Mouse (Mus musculus): ENCODE measurements around the gene Ramp3. TPM values are rescaled to one million over a fixed set of nuclear protein-coding genes. Genes with fewer than 3 reads are reported as not detected.

Ramp3 gene
- polyA plus RNA-seq, 1 experiment from 2014 or later, result 5.9 TPM

- H3K27me3 ChIP-seq (ENCODE audit: control insufficient read depth, insufficient read depth, low read length), result no peaks in the 10 kb centered on the region
- H3K4me3 ChIP-seq (replicated peaks; ENCODE audit: low read depth, low read length), result no peak overlapping the region
- no peaks in the 10 kb centered on the region for H3K36me3 ChIP-seq (ENCODE audit: control insufficient read depth, insufficient read depth, low read length)
- H3K4me1 ChIP-seq (ENCODE audit: control insufficient read depth, insufficient read depth, low read length), result no peaks in the 10 kb centered on the region
- WGBS, result 74% methylated on average over 17 of the region's 17 CpGs
- H3K4me2 ChIP-seq (ENCODE audit: low read length), result no peak overlapping the region
- H3K9me3 ChIP-seq (ENCODE audit: control insufficient read depth, low read length), result no peaks in the 10 kb centered on the region
- H3K27ac ChIP-seq (replicated peaks; ENCODE audit: low read depth, low read length), result no peak overlapping the region
- no peak for ATAC-seq (ENCODE audit: low FRiP score, low TSS enrichment)
- no peak for DNase-seq
- H3K9ac ChIP-seq (replicated peaks; ENCODE audit: low read length), result no peak overlapping the region
Measured at GRCm38 (mm10) chr11:6679694-6680396, 21.5 kb downstream of the Ramp3 start.

GRCm38 (mm10) chr11:6680397-6680818 is 22.1 kb downstream of the Ramp3 start:
- H3K9ac ChIP-seq (replicated peaks; ENCODE audit: low read length), result no peak overlapping the region
- H3K36me3 ChIP-seq (ENCODE audit: control insufficient read depth, insufficient read depth, low read length), result no peaks in the 10 kb centered on the region
- DNase-seq (no peak), ATAC-seq (ENCODE audit: low FRiP score, low TSS enrichment) (no peak)
- no peak overlapping the region for H3K4me2 ChIP-seq (ENCODE audit: low read length)
- H3K4me3 ChIP-seq (replicated peaks; ENCODE audit: low read depth, low read length), result no peak overlapping the region
- H3K27ac ChIP-seq (replicated peaks; ENCODE audit: low read depth, low read length), result no peak overlapping the region
- no peaks in the 10 kb centered on the region for H3K27me3 ChIP-seq (ENCODE audit: control insufficient read depth, insufficient read depth, low read length)
- no peaks in the 10 kb centered on the region for H3K9me3 ChIP-seq (ENCODE audit: control insufficient read depth, low read length)
- no peaks in the 10 kb centered on the region for H3K4me1 ChIP-seq (ENCODE audit: control insufficient read depth, insufficient read depth, low read length)
- WGBS, result 41% methylated on average over 10 of the region's 10 CpGs

GRCm38 (mm10) chr11:6684741-6685140 is 26.4 kb downstream of the Ramp3 start:
- no peaks in the 10 kb centered on the region for H3K4me1 ChIP-seq (ENCODE audit: control insufficient read depth, insufficient read depth, low read length)
- no peak for ATAC-seq (ENCODE audit: low FRiP score, low TSS enrichment)
- 54% methylated on average over 3 of the region's 3 CpGs for WGBS
- no peak overlapping the region for H3K27ac ChIP-seq (replicated peaks; ENCODE audit: low read depth, low read length)
- peak; percentile 27 for DNase-seq
- no peaks in the 10 kb centered on the region for H3K36me3 ChIP-seq (ENCODE audit: control insufficient read depth, insufficient read depth, low read length)
- H3K27me3 ChIP-seq (ENCODE audit: control insufficient read depth, insufficient read depth, low read length), result no peaks in the 10 kb centered on the region
- H3K4me2 ChIP-seq (ENCODE audit: low read length), result no peak overlapping the region
- no peak overlapping the region for H3K9ac ChIP-seq (replicated peaks; ENCODE audit: low read length)
- H3K4me3 ChIP-seq (replicated peaks; ENCODE audit: low read depth, low read length), result no peak overlapping the region
- no peaks in the 10 kb centered on the region for H3K9me3 ChIP-seq (ENCODE audit: control insufficient read depth, low read length)

- H3K4me2 ChIP-seq (ENCODE audit: low read length), result no peak overlapping the region
- ATAC-seq (ENCODE audit: low FRiP score, low TSS enrichment) (no peak), DNase-seq (no peak)
- no peaks in the 10 kb centered on the region for H3K4me1 ChIP-seq (ENCODE audit: control insufficient read depth, insufficient read depth, low read length)
- H3K9ac ChIP-seq (replicated peaks; ENCODE audit: low read length), result no peak overlapping the region
- H3K27ac ChIP-seq (replicated peaks; ENCODE audit: low read depth, low read length), result no peak overlapping the region
- no peaks in the 10 kb centered on the region for H3K36me3 ChIP-seq (ENCODE audit: control insufficient read depth, insufficient read depth, low read length)
- H3K4me3 ChIP-seq (replicated peaks; ENCODE audit: low read depth, low read length), result no peak overlapping the region
- no peaks in the 10 kb centered on the region for H3K27me3 ChIP-seq (ENCODE audit: control insufficient read depth, insufficient read depth, low read length)
- 61% methylated on average over 3 of the region's 3 CpGs for WGBS
- H3K9me3 ChIP-seq (ENCODE audit: control insufficient read depth, low read length), result no peaks in the 10 kb centered on the region
Measured at GRCm38 (mm10) chr11:6688888-6689287, 30.6 kb downstream of the Ramp3 start.

GRCm38 (mm10) chr11:6692341-6692740 is 34.0 kb downstream of the Ramp3 start:
- Histone ChIP-seq H3K27ac (replicated peaks; ENCODE audit: low read depth, low read length) (no peak overlapping the region), H3K9me3 (ENCODE audit: control insufficient read depth, low read length) (no peaks in the 10 kb centered on the region), H3K36me3 (ENCODE audit: control insufficient read depth, insufficient read depth, low read length) (no peaks in the 10 kb centered on the region), H3K9ac (replicated peaks; ENCODE audit: low read length) (no peak overlapping the region), H3K4me1 (ENCODE audit: control insufficient read depth, insufficient read depth, low read length) (no peaks in the 10 kb centered on the region), H3K4me3 (replicated peaks; ENCODE audit: low read depth, low read length) (no peak overlapping the region), H3K4me2 (ENCODE audit: low read length) (no peak overlapping the region), H3K27me3 (ENCODE audit: control insufficient read depth, insufficient read depth, low read length) (no peaks in the 10 kb centered on the region)
- 69% methylated on average over 6 of the region's 6 CpGs for WGBS
- ATAC-seq (ENCODE audit: low FRiP score, low TSS enrichment), result no peak
- DNase-seq, result no peak

GRCm38 (mm10) chr11:6694114-6694513 is 35.8 kb downstream of the Ramp3 start:
- H3K9ac ChIP-seq (replicated peaks; ENCODE audit: low read length), result no peak overlapping the region
- H3K27ac ChIP-seq (replicated peaks; ENCODE audit: low read depth, low read length), result no peak overlapping the region
- H3K27me3 ChIP-seq (ENCODE audit: control insufficient read depth, insufficient read depth, low read length), result no peaks in the 10 kb centered on the region
- no peak; the same call in 1 of the 2 replicates for ATAC-seq (ENCODE audit: low FRiP score, low TSS enrichment)
- H3K36me3 ChIP-seq (ENCODE audit: control insufficient read depth, insufficient read depth, low read length), result no peaks in the 10 kb centered on the region
- no peaks in the 10 kb centered on the region for H3K9me3 ChIP-seq (ENCODE audit: control insufficient read depth, low read length)
- 94% methylated on average over 10 of the region's 10 CpGs for WGBS
- H3K4me1 ChIP-seq (ENCODE audit: control insufficient read depth, insufficient read depth, low read length), result no peaks in the 10 kb centered on the region
- H3K4me3 ChIP-seq (replicated peaks; ENCODE audit: low read depth, low read length), result no peak overlapping the region
- no peak for DNase-seq
- H3K4me2 ChIP-seq (ENCODE audit: low read length), result no peak overlapping the region

GRCm38 (mm10) chr11:6695176-6695575 is 36.9 kb downstream of the Ramp3 start:
- Histone ChIP-seq H3K4me3 (replicated peaks; ENCODE audit: low read depth, low read length) (no peak overlapping the region), H3K27ac (replicated peaks; ENCODE audit: low read depth, low read length) (no peak overlapping the region), H3K36me3 (ENCODE audit: control insufficient read depth, insufficient read depth, low read length) (no peaks in the 10 kb centered on the region), H3K4me2 (ENCODE audit: low read length) (no peak overlapping the region), H3K27me3 (ENCODE audit: control insufficient read depth, insufficient read depth, low read length) (no peaks in the 10 kb centered on the region), H3K4me1 (ENCODE audit: control insufficient read depth, insufficient read depth, low read length) (no peaks in the 10 kb centered on the region), H3K9me3 (ENCODE audit: control insufficient read depth, low read length) (no peaks in the 10 kb centered on the region), H3K9ac (replicated peaks; ENCODE audit: low read length) (no peak overlapping the region)
- DNase-seq (no peak), ATAC-seq (ENCODE audit: low FRiP score, low TSS enrichment) (no peak)
- 86% methylated on average over 12 of the region's 12 CpGs for WGBS

- no peaks in the 10 kb centered on the region for H3K36me3 ChIP-seq (ENCODE audit: control insufficient read depth, insufficient read depth, low read length)
- DNase-seq (no peak), ATAC-seq (ENCODE audit: low FRiP score, low TSS enrichment) (no peak)
- no peaks in the 10 kb centered on the region for H3K4me1 ChIP-seq (ENCODE audit: control insufficient read depth, insufficient read depth, low read length)
- H3K4me2 ChIP-seq (ENCODE audit: low read length), result no peak overlapping the region
- 79% methylated on average over 8 of the region's 8 CpGs for WGBS
- H3K4me3 ChIP-seq (replicated peaks; ENCODE audit: low read depth, low read length), result no peak overlapping the region
- no peak overlapping the region for H3K27ac ChIP-seq (replicated peaks; ENCODE audit: low read depth, low read length)
- H3K9me3 ChIP-seq (ENCODE audit: control insufficient read depth, low read length), result no peaks in the 10 kb centered on the region
- H3K9ac ChIP-seq (replicated peaks; ENCODE audit: low read length), result no peak overlapping the region
- H3K27me3 ChIP-seq (ENCODE audit: control insufficient read depth, insufficient read depth, low read length), result no peaks in the 10 kb centered on the region
Measured at GRCm38 (mm10) chr11:6696551-6696950, 38.2 kb downstream of the Ramp3 start.

GRCm38 (mm10) chr11:6697751-6698150 is 39.4 kb downstream of the Ramp3 start:
- no peaks in the 10 kb centered on the region for H3K27me3 ChIP-seq (ENCODE audit: control insufficient read depth, insufficient read depth, low read length)
- no peak for ATAC-seq (ENCODE audit: low FRiP score, low TSS enrichment)
- WGBS, result 91% methylated on average over 10 of the region's 10 CpGs

More at GRCm38 (mm10) chr11:6697751-6698150, 39.4 kb downstream of the Ramp3 start:
- no peaks in the 10 kb centered on the region for H3K9me3 ChIP-seq (ENCODE audit: control insufficient read depth, low read length)
- no peak overlapping the region for H3K4me2 ChIP-seq (ENCODE audit: low read length)
- no peaks in the 10 kb centered on the region for H3K36me3 ChIP-seq (ENCODE audit: control insufficient read depth, insufficient read depth, low read length)
- no peak overlapping the region for H3K27ac ChIP-seq (replicated peaks; ENCODE audit: low read depth, low read length)
- no peaks in the 10 kb centered on the region for H3K4me1 ChIP-seq (ENCODE audit: control insufficient read depth, insufficient read depth, low read length)
- H3K4me3 ChIP-seq (replicated peaks; ENCODE audit: low read depth, low read length), result no peak overlapping the region
- no peak for DNase-seq
- no peak overlapping the region for H3K9ac ChIP-seq (replicated peaks; ENCODE audit: low read length)
